Mouse (Mus musculus) MEL (cell line): ENCODE measurements around the gene Fcgr3. TPM values are rescaled to one million over a fixed set of nuclear protein-coding genes. Genes with fewer than 3 reads are reported as not detected.

Source experiments
- DNase-seq: peaks from one replicate; pipeline ENCODE4 v3.0.0; 2011; ENCODE audit warnings: low read depth, low spot score
- H3K27ac ChIP-seq: 2 replicates; pipeline ENCODE4 v1.5.1; 2012; ENCODE audit warnings: low read depth, mild to moderate bottlenecking, control low read depth, low read length, moderate library complexity; ENCODE audit not compliant: control insufficient read depth
- H3K27me3 ChIP-seq, 2 experiments: fragments of 150-350 bp in 1 of 2; sonication (generic) in 1 of 2; 2 replicates each; pipeline ENCODE4 v1.6.1; 2012; ENCODE audit warnings: low read length in 2 of 2, mild to moderate bottlenecking in 2 of 2, improper control_type of control experiment in 1 of 2, moderate library complexity in 1 of 2; ENCODE audit not compliant: insufficient read depth in 2 of 2, control insufficient read depth in 1 of 2
- H3K36me3 ChIP-seq, 2 experiments: 2 replicates each; pipeline ENCODE4 v1.6.1; 2012 to 2014; ENCODE audit warnings: low read length in 2 of 2, improper control_type of control experiment in 1 of 2, inconsistent platforms in 1 of 2, mild to moderate bottlenecking in 1 of 2; ENCODE audit not compliant: insufficient read depth in 2 of 2, control insufficient read depth in 1 of 2
- H3K4me1 ChIP-seq, 2 experiments: fragments of 150-350 bp in 1 of 2; sonication (generic) in 1 of 2; 2 replicates each; pipeline ENCODE4 v1.6.1; 2012; ENCODE audit warnings: low read length in 2 of 2, improper control_type of control experiment in 1 of 2, mild to moderate bottlenecking in 1 of 2; ENCODE audit not compliant: insufficient read depth in 2 of 2, control insufficient read depth in 1 of 2
- H3K4me3 ChIP-seq, 2 experiments: fragments of 150-350 bp in 1 of 2; sonication (generic) in 1 of 2; 2 replicates each; pipeline ENCODE4 v1.5.1; 2012; ENCODE audit warnings: low read depth in 2 of 2, low read length in 2 of 2, mild to moderate bottlenecking in 2 of 2, moderate library complexity in 2 of 2, control low read depth in 1 of 2, improper control_type of control experiment in 1 of 2; ENCODE audit not compliant: control insufficient read depth in 1 of 2, insufficient read depth in 1 of 2
- H3K79me2 ChIP-seq: 2 replicates; pipeline ENCODE4 v1.6.1; 2012; ENCODE audit warnings: mild to moderate bottlenecking, low read length, moderate library complexity; ENCODE audit not compliant: control insufficient read depth, poor library complexity, insufficient read depth
- H3K9ac ChIP-seq: 2 replicates; pipeline ENCODE4 v1.6.1; 2012; ENCODE audit warnings: low read depth, mild to moderate bottlenecking, control low read depth, low read length, moderate library complexity; ENCODE audit not compliant: control insufficient read depth, poor library complexity, severe bottlenecking
- H3K9me3 ChIP-seq: fragments of 150-350 bp; sonication (generic); replicated peaks from 2 replicates; pipeline ENCODE4 v1.6.1; 2012; ENCODE audit warnings: mild to moderate bottlenecking, low read length, improper control_type of control experiment, moderate library complexity; ENCODE audit not compliant: insufficient read depth
- CTCF ChIP-seq, 3 experiments: IDR thresholded peaks in 2 of 3; conservative IDR thresholded peaks in 1 of 3; 2 replicates each; pipeline ENCODE4 v1.5.1; 2011 to 2012; ENCODE audit warnings: low read length in 3 of 3, low read depth in 2 of 3, mild to moderate bottlenecking in 2 of 3, improper control_type of control experiment in 1 of 3, inconsistent platforms in 1 of 3, mixed read lengths in 1 of 3, moderate library complexity in 1 of 3; ENCODE audit not compliant: control insufficient read depth in 1 of 3, insufficient read depth in 1 of 3, poor library complexity in 1 of 3, severe bottlenecking in 1 of 3
- E2F4 ChIP-seq: IDR thresholded peaks from 2 replicates; pipeline ENCODE4 v1.6.1; 2011; ENCODE audit warnings: low read depth, low read length, improper control_type of control experiment, borderline replicate concordance
- ELF1 ChIP-seq: IDR thresholded peaks from 2 replicates; pipeline ENCODE4 v1.6.1; 2014; ENCODE audit warnings: low read depth, mild to moderate bottlenecking, inconsistent platforms, low read length, improper control_type of control experiment, moderate library complexity
- EP300 ChIP-seq, 2 experiments: IDR thresholded peaks; 2 replicates each; pipeline ENCODE4 v1.6.1; 2011; ENCODE audit warnings: improper control_type of control experiment in 2 of 2, low read length in 2 of 2, low read depth in 1 of 2, mild to moderate bottlenecking in 1 of 2
- ETS1 ChIP-seq: IDR thresholded peaks from 2 replicates; pipeline ENCODE4 v1.6.1; 2012; ENCODE audit warnings: low read depth, mild to moderate bottlenecking, inconsistent platforms, low read length, improper control_type of control experiment, moderate library complexity
- GATA1 ChIP-seq: IDR thresholded peaks from 2 replicates; pipeline ENCODE4 v1.6.1; 2011; ENCODE audit warnings: low read depth, low read length, improper control_type of control experiment
- JUND ChIP-seq: IDR thresholded peaks from 2 replicates; pipeline ENCODE4 v1.6.1; 2011; ENCODE audit warnings: low read depth, mild to moderate bottlenecking, improper control_type of control experiment, low read length
- KAT2A ChIP-seq: conservative IDR thresholded peaks from 2 replicates; pipeline ENCODE4 v1.6.1; 2012; ENCODE audit warnings: low read depth, low read length, improper control_type of control experiment, inconsistent platforms
- MAZ ChIP-seq: IDR thresholded peaks from 2 replicates; pipeline ENCODE4 v1.6.1; 2012; ENCODE audit warnings: low read depth, mild to moderate bottlenecking, inconsistent platforms, low read length, improper control_type of control experiment
- MYB ChIP-seq: IDR thresholded peaks from 2 replicates; pipeline ENCODE4 v1.6.1; 2011; ENCODE audit warnings: mild to moderate bottlenecking, low read depth, low read length, improper control_type of control experiment
- MYC ChIP-seq: IDR thresholded peaks from 2 replicates; pipeline ENCODE4 v1.6.1; 2011; ENCODE audit warnings: low read depth, mild to moderate bottlenecking, low read length, improper control_type of control experiment, moderate library complexity
- POLR2A ChIP-seq, 2 experiments: IDR thresholded peaks; 2 replicates each; pipeline ENCODE4 v1.6.1; 2011 to 2012; ENCODE audit warnings: low read length in 2 of 2, mild to moderate bottlenecking in 2 of 2, control low read depth in 1 of 2, improper control_type of control experiment in 1 of 2, low read depth in 1 of 2, moderate library complexity in 1 of 2; ENCODE audit not compliant: control insufficient read depth in 1 of 2, insufficient read depth in 1 of 2, poor library complexity in 1 of 2
- RAD21 ChIP-seq: IDR thresholded peaks from 2 replicates; pipeline ENCODE4 v1.6.1; 2011; ENCODE audit warnings: mild to moderate bottlenecking, low read depth, low read length, improper control_type of control experiment
- RCOR1 ChIP-seq: IDR thresholded peaks from 2 replicates; pipeline ENCODE4 v1.6.1; 2012; ENCODE audit warnings: low read depth, mild to moderate bottlenecking, inconsistent platforms, low read length, improper control_type of control experiment
- SIN3A ChIP-seq: IDR thresholded peaks from 2 replicates; pipeline ENCODE4 v1.6.1; 2012; ENCODE audit warnings: low read length, improper control_type of control experiment, inconsistent platforms
- SMC3 ChIP-seq: IDR thresholded peaks from 2 replicates; pipeline ENCODE4 v1.6.1; 2011; ENCODE audit warnings: low read depth, low read length, improper control_type of control experiment
- TAL1 ChIP-seq: IDR thresholded peaks from 2 replicates; pipeline ENCODE4 v1.6.1; 2012; ENCODE audit warnings: mild to moderate bottlenecking, inconsistent platforms, low read length, moderate library complexity, mixed read lengths
- TBP ChIP-seq: IDR thresholded peaks from 2 replicates; pipeline ENCODE4 v1.8.0; 2011; ENCODE audit warnings: low read depth, low read length, improper control_type of control experiment
- TCF12 ChIP-seq: IDR thresholded peaks from 2 replicates; pipeline ENCODE4 v1.6.1; 2014; ENCODE audit warnings: low read depth, mild to moderate bottlenecking, inconsistent platforms, low read length, improper control_type of control experiment, moderate library complexity
- ZMIZ1 ChIP-seq: IDR thresholded peaks from 2 replicates; pipeline ENCODE4 v1.6.1; 2012; ENCODE audit warnings: low read depth, mild to moderate bottlenecking, inconsistent platforms, low read length, improper control_type of control experiment, moderate library complexity
- ZNF384 ChIP-seq: IDR thresholded peaks from 2 replicates; pipeline ENCODE4 v1.6.1; 2012; ENCODE audit warnings: low read depth, mild to moderate bottlenecking, inconsistent platforms, low read length, improper control_type of control experiment
- polyA plus RNA-seq, 2 experiments: library from polyadenylated mRNA; stranded (reverse) in 1 of 2; unstranded in 1 of 2; fragments of >175 nt in 1 of 2; fragments of >200 nt in 1 of 2; gene quantifications; 2 replicates each; pipeline versions ENCODE4 v1.2.1 to v1.2.4; 2012; ENCODE audit warnings: low replicate concordance in 2 of 2, low read depth in 1 of 2; ENCODE audit not compliant: insufficient read length in 2 of 2, insufficient read depth in 1 of 2, missing spikeins in 1 of 2
- total RNA-seq: library from RNA; depleted of rRNA; stranded (reverse); fragments of 300-350 nt; gene quantifications from 2 replicates; pipeline ENCODE4 v1.2.3, GENCODE M21; 2012

The Fcgr3 gene
- total and polyA plus RNA-seq, 3 experiments, result 0.39 to 6.1 TPM; not detected in 1

- TF ChIP-seq MAZ (0 out of 2 replicates have a peak, but pooled peaks have one; percentile 11), JUND (no peak), MYB (peak; percentile 69), CTCF (IDR thresholded peaks at IDR 0.05 in 2 of 3, conservative IDR thresholded peaks at IDR 0.05 in 1 of 3; ENCODE audit: control insufficient read depth in 1 of 3, insufficient read depth in 1 of 3, low read depth in 2 of 3, low read length in 3 of 3, poor library complexity in 1 of 3, severe bottlenecking in 1 of 3) (no peak), EP300 (IDR thresholded peaks at IDR 0.05; ENCODE audit: low read depth in 1 of 2, low read length in 2 of 2) (peak in 1 of 2 experiments; percentile 82; a peak in 3 of 4 replicates), GATA1 (peak; percentile 95), ZMIZ1 (no peak), POLR2A (IDR thresholded peaks at IDR 0.05; ENCODE audit: control insufficient read depth in 1 of 2, insufficient read depth in 1 of 2, low read depth in 1 of 2, low read length in 2 of 2, poor library complexity in 1 of 2) (no peak), RCOR1 (0 out of 2 replicates have a peak, but pooled peaks have one; percentile 22), SIN3A (0 out of 2 replicates have a peak, but pooled peaks have one; percentile 34), TCF12 (peak; percentile 81), TAL1 (peak; percentile 64), ETS1 (peak; percentile 78), KAT2A (no peak), E2F4 (no peak), TBP (peak; percentile 34; the same call in 1 of the 2 replicates), ELF1 (no peak), MYC (0 out of 2 replicates have a peak, but pooled peaks have one; percentile 25), SMC3 (no peak), RAD21 (no peak), ZNF384 (no peak)
- TF ChIP-seq, all 39 proteins: peak for 11
- Histone ChIP-seq H3K9ac (no peak overlapping the region), H3K4me1 (peaks cover 0 to 18% of the 10 kb centered on the region in 2 experiments; a peak in 3 of 4 replicates), H3K79me2 (no peaks in the 10 kb centered on the region; the same call in 1 of the 2 replicates), H3K4me3 (peak overlapping the region in 1 of 2 experiments; percentile 25; a peak in 2 of 4 replicates), H3K27ac (peak overlapping the region; percentile 64), H3K27me3 (no peaks in the 10 kb centered on the region), H3K36me3 (peaks cover 0 to 13% of the 10 kb centered on the region in 2 experiments; a peak in 2 of 4 replicates), H3K9me3 (no peaks in the 10 kb centered on the region)
- DNase-seq, result peak; percentile 77
Observed at GRCm38 (mm10) chr1:171097612-171098011, 32.9 kb upstream of the Fcgr3 start.

GRCm38 (mm10) chr1:171097136-171097535 is 32.4 kb upstream of the Fcgr3 start:
- no peaks in the 10 kb centered on the region for H3K9me3 ChIP-seq
- no peak overlapping the region for H3K9ac ChIP-seq
- H3K79me2 ChIP-seq, result no peaks in the 10 kb centered on the region
- no peak for DNase-seq
- H3K27ac ChIP-seq, result peak overlapping the region; percentile 26
- no peaks in the 10 kb centered on the region for H3K27me3 ChIP-seq
- TF ChIP-seq JUND, result no peak
- 0 out of 2 replicates have a peak, but pooled peaks have one; percentile 3 for TF ChIP-seq MYC
- TF ChIP-seq, all 39 proteins: peak for 1
- Histone ChIP-seq H3K4me3 (peak overlapping the region in 1 of 2 experiments; percentile 25; a peak in 2 of 4 replicates), H3K4me1 (peaks cover 0 to 18% of the 10 kb centered on the region in 2 experiments; a peak in 3 of 4 replicates), H3K36me3 (peaks cover 0 to 13% of the 10 kb centered on the region in 2 experiments; a peak in 2 of 4 replicates)
